Mouse (Mus musculus) splenic B cell, adult 2 months (primary cell): ENCODE measurements around the gene Dtd1.

ENCODE experiments used
- DNase-seq: peaks from one replicate; pipeline ENCODE4 v3.0.0-alpha.2; 2011; ENCODE audit warnings: low read depth, low spot score
- H3K27me3 ChIP-seq: 2 replicates; pipeline ENCODE4 v1.6.1; 2012; ENCODE audit warnings: mild to moderate bottlenecking, low read length, moderate library complexity, mixed read lengths; ENCODE audit not compliant: control insufficient read depth, poor library complexity, insufficient read depth, severe bottlenecking
- H3K36me3 ChIP-seq: 2 replicates; pipeline ENCODE4 v1.6.1; 2012; ENCODE audit warnings: mild to moderate bottlenecking, low read length, moderate library complexity, mixed read lengths; ENCODE audit not compliant: control insufficient read depth, poor library complexity, insufficient read depth, severe bottlenecking

Dtd1 gene

GRCm38 (mm10) chr2:144670289-144670930 lies 70.7 kb downstream of the Dtd1 start:
- Histone ChIP-seq H3K27me3 (no peaks in the 10 kb centered on the region), H3K36me3 (no peaks in the 10 kb centered on the region)
- no peak for DNase-seq

- Histone ChIP-seq H3K27me3 (no peaks in the 10 kb centered on the region), H3K36me3 (no peaks in the 10 kb centered on the region)
- DNase-seq: no peak
These were observed 72.7 kb downstream of the Dtd1 start for GRCm38 (mm10) chr2:144672397-144672796.

- Histone ChIP-seq H3K27me3 (no peaks in the 10 kb centered on the region), H3K36me3 (no peaks in the 10 kb centered on the region)
- DNase-seq: no peak
These were observed 77.0 kb downstream of the Dtd1 start for GRCm38 (mm10) chr2:144676546-144677228.

GRCm38 (mm10) chr2:144677229-144677571 lies 77.5 kb downstream of the Dtd1 start:
- H3K27me3 ChIP-seq: no peaks in the 10 kb centered on the region
- no peak for DNase-seq
- no peaks in the 10 kb centered on the region for H3K36me3 ChIP-seq

GRCm38 (mm10) chr2:144678779-144679178 lies 79.1 kb downstream of the Dtd1 start:
- no peaks in the 10 kb centered on the region for H3K36me3 ChIP-seq
- no peak for DNase-seq

GRCm38 (mm10) chr2:144679394-144679793 lies 79.7 kb downstream of the Dtd1 start:
- no peaks in the 10 kb centered on the region for H3K36me3 ChIP-seq
- no peak for DNase-seq
- H3K27me3 ChIP-seq: no peaks in the 10 kb centered on the region

More at GRCm38 (mm10) chr2:144678779-144679178, 79.1 kb downstream of the Dtd1 start:
- H3K27me3 ChIP-seq: no peaks in the 10 kb centered on the region

GRCm38 (mm10) chr2:144692219-144692732 lies 92.6 kb downstream of the Dtd1 start:
- Histone ChIP-seq H3K27me3 (no peaks in the 10 kb centered on the region), H3K36me3 (no peaks in the 10 kb centered on the region)
- DNase-seq: no peak

GRCm38 (mm10) chr2:144692777-144693176 lies 93.1 kb downstream of the Dtd1 start:
- H3K36me3 ChIP-seq: no peaks in the 10 kb centered on the region
- H3K27me3 ChIP-seq: no peaks in the 10 kb centered on the region
- no peak for DNase-seq

- DNase-seq: no peak
- H3K27me3 ChIP-seq: no peaks in the 10 kb centered on the region
These were observed 95.2 kb downstream of the Dtd1 start for GRCm38 (mm10) chr2:144694923-144695322.

GRCm38 (mm10) chr2:144698046-144698445 lies 98.3 kb downstream of the Dtd1 start:
- Histone ChIP-seq H3K27me3 (no peaks in the 10 kb centered on the region), H3K36me3 (no peaks in the 10 kb centered on the region)
- DNase-seq: no peak

More at GRCm38 (mm10) chr2:144694923-144695322, 95.2 kb downstream of the Dtd1 start:
- H3K36me3 ChIP-seq: no peaks in the 10 kb centered on the region

GRCm38 (mm10) chr2:144700608-144701007 lies 100.9 kb downstream of the Dtd1 start:
- no peak for DNase-seq
- H3K27me3 ChIP-seq: no peaks in the 10 kb centered on the region
- H3K36me3 ChIP-seq: no peaks in the 10 kb centered on the region

GRCm38 (mm10) chr2:144701415-144702149 lies 101.9 kb downstream of the Dtd1 start:
- DNase-seq: no peak

GRCm38 (mm10) chr2:144709285-144709684 lies 109.6 kb downstream of the Dtd1 start:
- Histone ChIP-seq H3K27me3 (no peaks in the 10 kb centered on the region), H3K36me3 (no peaks in the 10 kb centered on the region)
- no peak for DNase-seq

More at GRCm38 (mm10) chr2:144701415-144702149, 101.9 kb downstream of the Dtd1 start:
- Histone ChIP-seq H3K27me3 (no peaks in the 10 kb centered on the region), H3K36me3 (no peaks in the 10 kb centered on the region)

GRCm38 (mm10) chr2:144709704-144710103 lies 110.0 kb downstream of the Dtd1 start:
- no peaks in the 10 kb centered on the region for H3K27me3 ChIP-seq

GRCm38 (mm10) chr2:144714596-144714995 lies 114.9 kb downstream of the Dtd1 start:
- no peaks in the 10 kb centered on the region for H3K27me3 ChIP-seq
- no peaks in the 10 kb centered on the region for H3K36me3 ChIP-seq
- DNase-seq: no peak

More at GRCm38 (mm10) chr2:144709704-144710103, 110.0 kb downstream of the Dtd1 start:
- no peaks in the 10 kb centered on the region for H3K36me3 ChIP-seq
- DNase-seq: no peak
